Mouse (Mus musculus) induced T-regulatory cell, adult 2 months (primary cell): ENCODE measurements around the gene St6galnac3.

Experiments
- DNase-seq: peaks from one replicate; pipeline ENCODE4 v3.0.0-alpha.2; 2012; ENCODE audit warnings: low read depth

The St6galnac3 gene

DNA sequence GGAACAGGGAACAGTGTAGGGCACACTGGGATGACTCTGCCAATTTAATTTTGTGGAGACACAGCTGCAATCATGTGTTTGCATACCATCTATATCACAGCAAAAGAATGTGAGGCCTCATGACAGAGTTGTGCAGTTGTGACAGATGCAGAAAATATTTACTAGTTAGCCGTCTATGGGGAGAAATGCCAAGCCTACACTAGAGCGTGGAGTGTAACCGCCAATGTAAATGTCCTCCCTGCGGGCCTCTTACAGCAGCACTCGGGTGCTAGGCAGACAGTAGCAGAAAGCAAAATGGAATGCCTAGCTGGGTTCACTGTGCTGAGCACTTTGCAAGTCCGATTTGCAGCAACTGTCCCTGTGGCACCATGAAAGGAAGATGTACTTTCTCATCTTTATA is 261.1 kb downstream of the St6galnac3 start:
- DNase-seq = no peak

DNA sequence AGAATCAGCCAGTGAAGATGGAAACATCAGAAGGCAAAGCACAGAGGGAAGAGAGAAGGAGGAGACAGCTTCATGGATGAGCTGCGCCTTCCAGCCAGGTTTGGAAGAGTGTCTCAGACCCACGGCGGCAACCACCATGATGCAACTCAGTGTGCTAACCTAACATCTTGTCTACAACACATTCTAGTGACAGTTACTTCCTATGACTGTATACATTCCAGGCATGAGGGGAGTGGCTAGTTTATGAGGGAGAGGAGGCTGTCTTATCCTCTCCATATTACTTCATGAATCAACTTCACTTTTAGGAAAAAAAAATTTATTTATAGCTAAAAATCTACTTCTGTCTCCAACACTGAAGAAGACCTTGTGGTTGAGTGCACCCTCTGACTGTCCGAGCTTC is 264.8 kb downstream of the St6galnac3 start:
- no peak for DNase-seq

DNA sequence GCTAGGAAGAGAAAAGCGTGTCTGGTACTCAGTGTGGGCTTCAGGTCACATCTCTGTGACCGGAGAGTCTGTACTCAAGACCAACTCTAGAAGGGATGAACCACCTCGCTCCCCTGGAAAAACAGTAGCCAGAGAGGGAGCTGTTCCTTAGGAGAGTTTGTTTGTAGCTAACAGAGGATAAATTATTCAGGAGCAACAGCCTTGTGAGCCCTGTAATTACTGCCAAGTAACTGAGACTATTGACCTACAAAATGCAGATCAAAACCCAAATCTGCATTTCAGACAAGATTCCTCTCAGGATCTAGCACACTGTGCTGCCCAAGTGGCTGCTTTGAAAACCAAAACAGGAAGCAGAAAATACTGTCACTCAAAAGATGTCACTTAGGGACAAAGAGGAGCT is 266.4 kb downstream of the St6galnac3 start:
- DNase-seq = no peak

DNA sequence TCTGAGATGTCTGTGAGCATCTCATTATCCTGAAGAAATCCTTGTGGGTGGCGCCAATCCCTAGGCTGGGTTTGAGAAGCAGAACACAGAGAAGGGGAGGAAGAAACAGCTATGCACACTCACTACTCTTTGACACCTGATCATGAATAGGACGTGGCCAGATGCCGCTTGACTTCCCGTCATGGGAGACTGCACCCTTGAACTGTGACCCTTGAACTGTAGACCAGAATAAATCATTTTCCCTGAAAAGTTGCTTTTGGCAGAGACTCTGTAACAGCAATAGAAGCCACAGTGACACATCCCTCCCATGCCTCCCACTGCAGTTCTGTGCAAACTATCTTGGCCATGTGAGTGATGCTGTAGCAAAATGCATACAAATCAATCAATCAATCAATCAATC is 267.3 kb downstream of the St6galnac3 start:
- DNase-seq = no peak

DNA sequence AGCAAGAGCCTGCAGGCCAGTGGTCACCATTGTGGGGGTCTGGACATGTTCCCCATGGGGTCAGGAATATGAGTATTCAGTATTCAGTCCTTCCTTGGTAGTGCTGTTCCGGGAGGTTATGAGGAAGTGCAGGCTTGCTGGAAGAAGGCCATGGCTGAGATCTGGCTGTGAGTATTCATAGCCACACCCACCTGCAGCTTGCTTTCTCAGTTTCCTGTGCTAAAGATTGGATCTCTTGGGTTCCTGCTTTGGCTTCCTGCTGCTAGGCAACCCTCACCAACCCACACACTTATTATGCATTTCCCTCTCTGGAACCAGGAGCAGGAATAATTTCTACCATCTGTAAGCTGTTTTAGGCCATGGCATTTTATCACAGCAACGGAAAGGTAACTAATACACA is 267.8 kb downstream of the St6galnac3 start:
- no peak for DNase-seq

DNA sequence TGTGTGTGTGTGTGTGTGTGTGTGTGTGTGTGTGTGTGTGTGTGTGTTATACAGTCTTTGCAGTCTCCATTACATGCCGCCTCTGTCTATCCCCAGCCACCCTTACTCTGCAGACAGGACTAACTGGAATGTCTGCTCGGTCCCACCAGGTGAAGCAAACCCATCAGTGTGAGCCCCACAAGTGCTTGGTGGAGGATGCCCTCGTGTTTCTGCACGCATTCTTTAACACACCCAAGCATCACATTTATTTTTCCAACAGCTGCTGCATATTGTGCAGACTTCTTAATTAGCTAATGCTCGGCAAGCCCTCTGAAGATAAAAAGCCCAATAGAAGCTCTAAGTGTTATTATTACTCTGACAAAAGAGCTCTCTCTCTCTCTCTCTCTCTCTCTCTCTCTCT is 268.7 kb downstream of the St6galnac3 start:
- no peak for DNase-seq

DNA sequence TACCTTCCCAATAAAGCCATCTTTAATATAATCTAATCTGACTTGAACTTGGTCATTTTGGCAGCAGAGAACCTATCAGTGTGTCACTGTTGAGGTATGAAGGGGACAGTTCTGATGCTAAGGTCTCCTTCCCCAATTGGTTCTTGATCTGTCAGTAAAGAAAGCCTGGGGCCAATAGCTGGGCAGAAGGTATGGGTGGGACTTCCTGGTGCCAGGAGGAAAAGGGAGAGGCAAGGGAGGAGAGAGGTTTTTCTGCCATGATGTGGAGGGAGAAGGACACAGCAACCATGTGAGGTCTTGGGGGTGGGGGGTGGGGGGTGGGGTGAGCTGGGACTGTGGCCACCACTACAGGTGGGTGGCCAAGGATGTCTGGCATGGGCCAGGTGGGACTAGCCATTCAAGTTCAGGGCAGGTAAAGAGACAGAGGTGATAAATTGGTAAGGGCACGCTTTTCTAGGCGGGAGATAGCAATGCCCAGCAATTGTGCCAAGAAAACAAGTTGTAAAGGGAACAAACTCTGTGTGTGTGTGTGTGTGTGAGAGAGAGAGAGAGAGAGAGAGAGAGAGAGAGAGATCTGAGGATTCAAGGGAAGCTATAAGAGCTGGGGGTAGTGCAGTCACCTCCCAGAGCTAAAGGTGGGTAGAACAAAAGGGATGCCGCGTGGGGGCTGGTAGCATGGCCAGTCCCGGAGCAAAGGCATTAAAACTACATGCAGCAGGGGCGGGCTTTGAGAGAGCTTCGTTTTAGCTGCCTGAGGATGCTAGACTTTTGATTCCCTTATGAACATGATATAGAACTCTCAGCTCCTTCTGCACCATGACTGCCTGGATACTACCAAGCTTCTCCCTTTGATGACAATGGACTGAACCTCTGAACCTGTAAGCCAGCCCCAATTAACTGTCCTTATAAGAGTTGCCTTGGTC is 271.6 kb downstream of the St6galnac3 start:
- no peak for DNase-seq

DNA sequence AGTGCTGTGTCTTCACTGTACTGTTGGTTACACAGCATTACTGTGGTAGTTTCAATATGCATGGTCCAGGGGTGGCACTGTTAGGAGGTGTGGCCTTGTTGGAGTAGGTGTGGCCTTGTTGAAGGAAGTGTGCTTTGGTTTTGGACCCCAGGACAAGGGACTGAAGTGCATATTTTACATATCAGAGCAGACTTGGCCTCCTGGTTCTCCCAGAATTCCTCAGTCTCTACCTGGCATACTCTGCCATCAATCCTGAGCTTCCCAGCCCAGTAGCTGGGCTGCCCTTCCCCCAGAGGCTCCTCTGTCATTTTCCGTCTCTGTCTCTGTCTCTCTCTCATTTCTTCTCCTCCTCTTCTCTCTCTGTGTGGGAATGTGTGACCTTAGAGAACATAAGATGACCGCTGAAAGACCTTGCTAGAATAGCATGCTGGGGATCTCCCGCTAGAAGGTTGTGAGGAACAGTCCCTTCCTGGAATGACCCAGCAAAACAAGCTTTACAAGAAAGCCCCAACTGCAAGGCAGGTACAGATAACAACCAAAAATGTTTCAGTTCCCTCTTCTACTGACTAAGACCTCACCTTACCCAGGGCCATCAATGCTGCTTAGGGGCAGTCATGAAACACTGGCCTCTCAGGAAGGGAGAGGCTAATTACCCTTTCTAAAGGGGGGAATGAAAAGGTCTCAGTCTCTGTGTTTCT is 272.5 kb downstream of the St6galnac3 start:
- DNase-seq = no peak

DNA sequence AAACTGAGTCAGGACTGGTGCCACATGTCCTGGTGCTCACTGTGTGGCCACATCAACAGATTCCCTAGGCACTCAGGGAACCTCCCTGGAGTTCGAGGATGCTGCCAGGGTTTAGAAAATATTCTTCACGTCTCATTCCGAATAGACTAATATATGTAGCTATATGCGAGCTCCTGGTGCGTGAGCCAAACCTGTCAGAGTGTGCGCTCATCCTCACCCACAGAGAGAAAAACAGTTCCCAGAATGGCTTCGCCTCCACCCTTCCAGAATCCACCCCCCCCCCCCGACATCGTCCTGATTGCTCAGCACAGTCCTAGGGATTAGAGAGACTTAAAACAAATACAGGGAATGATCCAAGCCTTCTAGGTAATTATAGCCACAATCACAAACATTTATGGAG is 283.6 kb downstream of the St6galnac3 start:
- DNase-seq = no peak

DNA sequence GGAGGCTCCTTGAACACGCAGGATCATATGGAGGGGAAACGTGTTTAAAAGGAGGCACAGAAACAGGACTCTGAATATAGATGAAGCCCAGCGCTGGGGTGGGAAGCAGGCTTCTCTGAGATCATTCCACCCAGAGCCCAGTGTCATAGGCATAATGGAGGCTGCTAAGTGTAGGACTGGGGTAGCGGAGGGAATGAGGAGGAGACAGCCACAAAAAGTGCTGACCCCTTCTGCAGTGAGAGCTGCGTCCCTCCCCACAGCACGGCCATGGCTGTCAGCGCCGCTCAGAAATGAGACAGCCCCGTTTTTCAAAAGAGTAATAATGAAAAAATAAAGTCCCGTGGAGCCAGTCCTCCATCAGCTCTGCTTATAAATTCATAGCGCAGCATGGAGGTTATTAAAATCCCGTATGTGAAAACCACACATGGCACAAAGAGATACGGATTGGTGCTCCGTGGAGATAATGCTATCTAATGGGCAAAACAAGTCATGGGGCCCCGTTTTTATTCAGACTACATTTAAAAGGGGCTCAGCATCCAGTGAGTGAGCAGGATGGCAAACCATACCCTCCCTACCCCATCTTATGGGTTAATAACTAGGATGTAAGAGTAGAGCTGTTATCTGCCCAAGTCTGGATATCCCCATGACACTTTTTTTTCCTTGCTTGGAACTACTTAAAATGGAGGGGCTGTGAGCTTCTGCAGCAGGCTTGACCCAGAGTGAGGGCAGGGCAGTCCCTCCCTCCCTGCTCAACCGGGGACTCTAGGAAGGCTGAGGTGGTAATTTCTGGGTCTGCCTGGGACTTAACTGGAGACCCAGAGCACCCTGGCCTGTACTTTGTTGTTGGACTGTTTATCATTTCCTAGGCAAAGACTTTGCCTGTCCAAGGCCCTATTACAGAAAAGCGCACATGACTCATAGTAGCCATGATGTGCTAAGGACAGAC is 288.6 kb downstream of the St6galnac3 start:
- DNase-seq = no peak

DNA sequence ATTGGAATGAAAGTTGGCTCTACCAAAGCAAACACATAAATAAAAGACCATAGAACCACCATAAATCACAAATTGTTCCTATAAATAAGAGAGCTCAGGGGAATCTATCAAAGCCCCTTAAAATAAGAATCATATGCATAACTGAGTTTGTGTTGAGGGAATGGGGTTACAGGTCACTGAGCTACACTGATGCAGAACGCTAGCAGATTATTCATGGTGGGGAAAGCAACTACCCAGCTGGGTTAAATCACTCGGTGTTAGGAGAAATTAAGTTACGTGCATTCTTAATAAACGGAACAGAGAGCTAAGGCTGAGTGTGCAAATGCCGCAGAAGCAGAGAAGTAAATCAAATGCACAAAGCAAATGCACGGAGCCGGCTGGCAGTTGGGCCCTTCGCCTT is 292.0 kb downstream of the St6galnac3 start:
- DNase-seq = no peak

DNA sequence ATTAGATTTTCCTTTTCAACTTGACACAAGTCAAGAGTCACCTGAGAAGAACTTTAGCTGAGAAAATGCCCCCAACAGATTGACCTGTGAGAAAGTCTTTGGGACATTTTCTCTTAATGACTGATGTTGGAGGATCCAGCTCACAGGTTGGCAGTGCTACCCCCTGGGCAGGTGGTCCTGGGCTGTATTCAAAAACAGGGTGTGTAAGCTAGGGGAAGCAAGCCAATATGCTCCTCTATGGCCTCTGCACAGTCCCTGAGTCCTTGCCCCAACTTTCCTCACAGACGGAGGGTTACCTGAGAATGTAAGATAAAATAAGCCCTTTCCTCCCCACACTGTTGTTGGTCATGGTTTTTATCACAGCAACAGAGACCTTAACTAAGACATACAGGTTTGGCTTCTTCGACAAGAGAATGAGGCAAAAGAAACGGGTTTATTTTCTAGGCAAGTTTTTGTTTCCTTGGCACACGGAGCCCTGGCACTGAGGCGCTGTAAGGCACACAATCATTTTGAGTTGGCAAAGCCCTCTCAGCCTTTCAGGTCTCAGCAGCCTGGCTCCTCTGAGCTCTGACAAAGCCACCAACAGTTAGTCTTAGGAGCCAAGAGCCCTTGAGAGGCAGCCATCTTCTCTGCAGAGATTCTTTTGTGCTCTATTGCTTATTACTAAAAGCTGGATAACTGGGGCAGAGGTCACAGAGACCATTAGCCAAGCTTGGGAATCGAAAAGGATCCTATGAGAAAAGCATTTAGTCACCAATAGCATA is 292.7 kb downstream of the St6galnac3 start:
- DNase-seq = no peak

DNA sequence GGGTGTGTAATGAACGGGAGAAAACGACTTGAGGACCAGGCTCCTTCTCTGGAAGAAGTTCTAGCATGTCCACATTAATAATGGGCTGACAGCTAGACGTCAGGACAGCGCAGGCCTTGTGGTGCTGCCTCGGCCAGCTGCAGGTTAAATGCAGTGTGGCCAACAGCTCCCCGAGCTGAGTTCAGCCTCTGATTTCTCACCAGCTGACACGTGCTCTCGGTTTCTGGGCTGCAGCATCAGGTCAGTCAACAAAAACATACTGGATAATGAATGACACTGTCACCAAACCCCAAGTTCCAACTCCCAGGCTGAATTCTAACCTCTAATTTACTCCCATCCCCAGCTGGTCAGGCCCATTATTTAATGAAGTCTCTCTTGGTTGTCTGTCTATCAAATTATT is 295.1 kb downstream of the St6galnac3 start:
- no peak for DNase-seq

DNA sequence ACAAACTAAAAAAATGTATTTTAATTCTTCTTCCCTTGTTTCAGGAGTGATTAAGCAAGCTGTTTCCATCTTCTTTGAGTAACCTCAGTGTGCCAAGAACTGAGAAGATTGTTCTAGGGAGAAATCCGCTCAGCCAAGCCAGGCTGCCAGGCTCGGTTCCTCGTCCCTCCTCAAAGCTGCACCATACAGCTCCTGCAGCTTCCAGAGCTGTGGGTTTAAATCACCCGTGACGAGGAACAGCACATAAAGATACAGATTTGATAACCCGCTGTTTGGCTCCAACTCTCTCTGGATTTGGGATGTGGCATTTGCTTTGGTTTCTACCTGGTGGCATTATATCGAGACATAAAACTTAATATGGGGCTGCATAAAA is 303.1 kb downstream of the St6galnac3 start:
- no peak for DNase-seq

DNA sequence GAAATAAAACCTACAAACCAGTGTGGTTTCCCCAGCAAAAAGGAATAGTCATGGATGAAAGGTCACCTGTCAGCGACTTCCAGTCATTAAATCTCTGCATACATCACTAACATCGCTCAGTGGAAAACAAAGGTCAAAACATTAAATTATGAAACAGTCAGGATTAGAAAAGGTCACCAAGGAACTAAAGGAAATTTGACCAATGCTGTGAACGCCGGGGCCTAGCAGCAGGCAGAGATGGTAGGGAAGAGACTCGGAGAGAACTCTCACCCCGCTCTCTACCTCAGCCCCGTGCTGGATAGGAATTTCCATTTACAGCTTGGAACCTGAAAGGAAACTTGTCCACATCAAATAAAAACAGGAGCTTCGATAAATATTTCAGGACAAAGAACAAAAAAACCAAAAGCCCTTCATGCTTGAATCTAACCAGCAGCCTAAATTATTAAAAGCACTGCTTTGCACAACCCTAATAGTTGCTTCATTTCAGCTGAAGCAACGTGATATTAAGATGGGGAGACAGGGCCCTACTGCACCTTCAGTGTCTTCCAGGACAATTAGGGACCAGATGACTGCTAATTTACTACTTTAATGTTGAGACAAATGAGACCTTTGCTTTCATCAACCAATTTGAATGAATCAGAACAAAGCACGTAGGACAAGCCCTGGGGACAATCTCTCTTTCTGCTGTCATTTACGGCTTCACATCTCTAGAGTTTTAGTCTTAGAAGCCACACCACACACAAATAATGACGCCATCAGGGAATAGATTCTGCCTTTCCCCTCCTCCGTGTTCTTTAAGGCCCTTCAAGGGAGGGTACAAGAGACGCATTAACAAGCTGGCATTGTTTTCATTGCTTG is 303.7 kb downstream of the St6galnac3 start:
- no peak for DNase-seq

DNA sequence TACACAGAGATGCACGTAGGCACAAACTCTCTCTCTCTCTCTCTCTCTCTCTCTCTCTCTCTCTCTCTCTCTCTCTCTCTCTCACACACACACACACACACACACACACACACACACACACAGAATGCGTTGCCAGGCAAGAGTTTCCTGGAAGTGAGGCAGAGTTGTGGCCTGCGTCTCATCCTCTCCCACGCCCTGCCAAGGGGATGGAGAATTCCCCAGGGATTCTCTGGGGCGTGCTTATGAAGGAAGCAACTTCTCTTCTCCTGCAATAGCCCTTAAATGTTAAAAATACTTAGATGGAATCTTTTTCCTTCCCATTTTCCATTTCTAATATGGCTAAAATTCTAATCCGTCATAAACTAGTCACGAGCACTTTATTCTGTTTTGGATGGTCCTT is 305.6 kb downstream of the St6galnac3 start:
- no peak for DNase-seq

DNA sequence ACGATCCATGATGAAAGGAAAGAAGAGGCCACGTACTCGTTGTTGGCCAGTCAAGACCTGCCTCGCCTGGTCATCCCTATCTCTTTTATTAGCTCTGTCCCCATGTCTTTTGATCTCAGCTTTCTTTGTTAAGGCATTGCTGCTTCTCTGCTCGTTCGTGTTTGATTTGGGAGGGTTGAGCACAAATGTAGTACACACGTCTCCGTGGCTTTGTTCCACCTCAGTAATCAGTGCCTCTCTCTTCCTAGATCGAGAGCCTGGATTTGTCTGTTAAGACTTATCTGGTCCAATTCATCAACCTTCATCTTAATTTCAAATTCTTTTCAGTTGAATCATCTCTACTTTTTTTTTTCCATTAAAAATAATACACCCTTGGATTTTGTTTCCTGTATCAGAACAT is 308.0 kb downstream of the St6galnac3 start:
- no peak for DNase-seq

DNA sequence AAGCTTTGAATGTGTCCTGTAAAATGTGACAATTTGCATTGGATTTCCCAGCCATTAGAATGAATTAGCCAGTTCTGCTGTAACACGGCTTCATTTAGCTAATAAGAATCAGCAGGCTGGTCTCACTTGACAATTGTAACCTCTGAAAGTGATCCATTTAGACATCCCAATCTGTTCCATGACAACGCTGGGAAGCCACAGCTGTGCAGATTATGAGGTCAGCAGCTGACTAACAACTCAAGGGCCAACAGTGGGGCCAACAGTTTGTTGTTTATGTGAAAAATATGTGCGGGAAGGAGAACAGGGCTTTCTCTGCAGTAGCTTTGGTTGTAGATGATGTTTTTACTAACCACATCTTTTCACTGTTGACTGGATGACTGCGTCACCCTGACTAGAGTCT is 308.6 kb downstream of the St6galnac3 start:
- no peak for DNase-seq

DNA sequence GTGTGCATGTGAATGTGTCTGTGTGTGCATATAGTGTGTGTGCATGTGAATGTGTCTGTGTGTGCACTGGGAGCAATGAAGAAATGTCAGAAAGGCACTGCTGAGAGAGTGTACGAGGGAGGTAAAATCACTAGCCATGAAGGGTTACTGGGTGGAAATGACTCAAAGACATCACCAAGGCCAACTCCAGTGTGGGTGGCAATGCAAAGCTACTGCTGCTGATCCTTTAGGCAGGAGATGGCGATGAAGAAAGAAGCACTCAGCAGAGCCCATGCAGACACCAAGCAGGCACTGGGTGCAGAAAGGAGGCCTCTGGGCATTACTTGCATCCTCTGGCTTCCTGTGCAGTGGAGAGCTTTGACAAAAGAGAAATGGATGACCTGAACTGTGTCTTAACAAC is 310.8 kb downstream of the St6galnac3 start:
- DNase-seq = no peak

DNA sequence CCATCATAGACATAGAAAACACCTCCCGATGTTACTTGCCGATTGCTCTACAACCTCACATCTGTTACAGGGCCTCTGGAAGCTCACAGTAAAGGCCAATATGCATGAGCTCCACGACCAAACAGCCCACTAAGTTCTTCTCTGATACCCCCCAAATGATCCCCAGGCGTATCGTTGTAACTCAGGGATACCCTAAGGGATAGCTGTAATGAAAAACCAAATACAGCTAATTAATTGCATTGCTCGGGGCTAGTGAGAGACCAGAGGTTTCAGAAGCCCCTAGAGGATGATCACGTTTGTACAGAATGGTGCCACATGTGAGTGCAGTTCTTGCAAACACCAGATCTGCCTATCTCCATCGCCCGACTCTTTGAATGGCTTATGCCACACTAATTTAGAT is 315.7 kb downstream of the St6galnac3 start:
- no peak for DNase-seq

DNA sequence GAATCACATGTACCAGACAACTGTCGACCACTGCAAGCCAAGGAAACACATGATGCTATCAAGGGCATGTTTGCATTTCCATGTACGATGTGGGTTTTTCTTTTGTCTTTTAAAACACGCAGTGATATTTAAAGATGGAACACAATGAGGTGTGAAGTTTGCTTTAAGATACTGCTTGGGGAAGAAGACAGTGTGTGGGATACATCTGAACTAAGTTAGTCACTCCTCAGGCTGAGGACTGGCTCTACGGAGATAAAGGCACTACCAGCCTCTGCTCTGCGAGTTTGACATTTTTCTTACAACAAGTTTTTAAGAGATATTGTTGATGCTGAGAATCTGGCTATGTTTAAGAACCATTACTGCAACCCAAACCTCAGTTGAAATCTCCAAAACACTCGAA is 316.6 kb downstream of the St6galnac3 start:
- no peak for DNase-seq
